ENCODE assay signal across 8 mouse cellular contexts in the genomic region with DNA sequence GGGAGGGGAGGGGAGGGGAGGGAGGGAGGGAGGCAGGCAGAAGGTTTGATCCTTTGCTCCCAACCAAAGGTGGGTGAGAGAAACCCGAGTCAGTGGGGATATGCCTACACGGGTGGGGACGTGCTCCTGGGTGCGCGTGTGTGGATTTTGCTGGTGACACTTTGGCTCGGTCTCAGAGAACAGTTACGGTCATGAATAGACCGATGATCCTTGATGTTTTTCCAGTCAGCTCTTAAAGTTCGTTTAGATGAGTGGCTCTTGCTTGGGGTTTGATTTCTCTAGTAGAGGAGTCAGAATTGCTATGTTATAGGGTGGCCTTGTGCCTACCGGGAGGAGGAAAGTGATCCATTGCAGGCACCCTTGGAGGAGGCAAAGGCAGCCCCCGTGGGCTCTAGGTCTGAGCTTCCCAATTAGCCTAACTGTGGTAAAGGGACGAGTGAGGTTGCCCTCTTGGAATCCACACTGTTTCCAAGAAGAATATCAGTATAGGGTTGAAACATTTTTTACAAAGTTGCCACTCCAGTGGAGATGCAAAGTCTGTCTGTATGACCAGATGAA. TPM values are rescaled to one million over a fixed set of nuclear protein-coding genes. Genes with fewer than 3 reads are reported as not detected.
DNase-seq lines count a peak whose midpoint lies in the region; ATAC-seq and TF ChIP-seq lines count a peak whose summit lies in the region.

No protein-coding gene starts in this region.

- 8% methylated on average over 12 of the region's 12 CpGs for WGBS in heart, embryonic 16.5 days
- 1% methylated on average over 12 of the region's 12 CpGs for WGBS in forebrain, embryonic 15.5 days
- WGBS in liver, postnatal 0 days (ENCODE audit: insufficient replicate concordance) = 18% methylated on average over 12 of the region's 12 CpGs

- peak overlapping the region; percentile 80 for H3K9ac ChIP-seq in heart, embryonic 16.5 days (ENCODE audit: low read length)
- peak overlapping the region; percentile 60 for H3K9ac ChIP-seq in forebrain, embryonic 15.5 days (replicated peaks)
- H3K9ac ChIP-seq in liver, postnatal 0 days (replicated peaks) = peak overlapping the region; percentile 63

- H3K36me3 ChIP-seq in heart, embryonic 16.5 days (ENCODE audit: control insufficient read depth, insufficient read depth) = peaks cover 10% of the 10 kb centered on the region
- H3K36me3 ChIP-seq in forebrain, embryonic 15.5 days = no peaks in the 10 kb centered on the region
- no peaks in the 10 kb centered on the region; the same call in 1 of the 2 replicates for H3K36me3 ChIP-seq in liver, postnatal 0 days (replicated peaks; ENCODE audit: insufficient read depth, low read length)

- ATAC-seq in heart, embryonic 16.5 days (replicated peaks; ENCODE audit: extremely low read depth, insufficient read depth, low FRiP score) = no peak
- no peak for ATAC-seq in forebrain, embryonic 15.5 days (replicated peaks)
- no peak for ATAC-seq in liver, postnatal 0 days

- H3K4me1 ChIP-seq in heart, embryonic 16.5 days (ENCODE audit: control insufficient read depth, insufficient read depth, low read length) = peaks cover 39% of the 10 kb centered on the region
- peaks cover 30% of the 10 kb centered on the region for H3K4me1 ChIP-seq in forebrain, embryonic 15.5 days
- H3K4me1 ChIP-seq in liver, postnatal 0 days (ENCODE audit: insufficient read depth) = peaks cover 14% of the 10 kb centered on the region

- no peak for DNase-seq in heart, adult 8-10 months (ENCODE audit: low spot score)
- DNase-seq in adipocyte (ENCODE audit: low spot score) = peak; percentile 50
- no peak for DNase-seq in liver, postnatal 0 days
- DNase-seq in natural killer cell, adult 2 months (ENCODE audit: low spot score in 2 of 2) = no peak
- no peak for DNase-seq in left cerebral cortex, adult 11 months (ENCODE audit: low spot score)
- no peak for DNase-seq in left cerebral cortex, postnatal 36 days (ENCODE audit: low spot score in 2 of 2)

- intact Hi-C loops in left cerebral cortex, postnatal 36 days (cut with DNase I) = no loop called here

- peak overlapping the region; percentile 69 for H3K27ac ChIP-seq in heart, embryonic 16.5 days (ENCODE audit: low read length)
- H3K27ac ChIP-seq in forebrain, embryonic 15.5 days (replicated peaks) = no peak overlapping the region
- H3K27ac ChIP-seq in liver, postnatal 0 days (ENCODE audit: low read depth) = no peak overlapping the region

- TF ChIP-seq CTCF in liver, postnatal 0 days (IDR thresholded peaks at IDR 0.05; ENCODE audit: low read depth) = no peak

- no peak for TF ChIP-seq EP300 in liver, postnatal 0 days (IDR thresholded peaks at IDR 0.05; ENCODE audit: low read depth)

- H3K27me3 ChIP-seq in heart, embryonic 16.5 days (ENCODE audit: control insufficient read depth, insufficient read depth, low read length) = no peaks in the 10 kb centered on the region
- H3K27me3 ChIP-seq in forebrain, embryonic 15.5 days = no peaks in the 10 kb centered on the region
- H3K27me3 ChIP-seq in liver, postnatal 0 days (ENCODE audit: insufficient read depth, low read length) = peaks cover 2% of the 10 kb centered on the region; the same call in 1 of the 2 replicates

- peak overlapping the region; percentile 73 for H3K4me2 ChIP-seq in heart, embryonic 16.5 days (ENCODE audit: low read depth, low read length)
- H3K4me2 ChIP-seq in forebrain, embryonic 15.5 days (replicated peaks) = peak overlapping the region; percentile 74
- H3K4me2 ChIP-seq in liver, postnatal 0 days (ENCODE audit: low read depth, low read length) = peak overlapping the region; percentile 99

- H3K4me3 ChIP-seq in heart, embryonic 16.5 days (ENCODE audit: low read length) = peak overlapping the region; percentile 83
- H3K4me3 ChIP-seq in forebrain, embryonic 15.5 days = peak overlapping the region; percentile 61
- peak overlapping the region; percentile 85 for H3K4me3 ChIP-seq in liver, postnatal 0 days (ENCODE audit: low read depth, low read length)

- no peaks in the 10 kb centered on the region for H3K9me3 ChIP-seq in heart, embryonic 16.5 days (replicated peaks; ENCODE audit: control insufficient read depth, low read length)
- no peaks in the 10 kb centered on the region for H3K9me3 ChIP-seq in forebrain, embryonic 15.5 days
- H3K9me3 ChIP-seq in liver, postnatal 0 days (ENCODE audit: low read length) = no peaks in the 10 kb centered on the region

RNA-seq across cellular contexts. Expression of a gene that starts 1.3 kb away (rescaled TPM):
- polyA plus RNA-seq in heart, embryonic 16.5 days (2015; fragmentation: Nextera tagmentation; extraction: Ambion mirVana) = 2.2 TPM in 2 replicates
- total RNA-seq in heart, adult 8-10 months (2022) = 1 to 10 TPM in 3 of 4 experiments, under 1 TPM in 1; 0.57 to 1.7 (median 1.2) TPM
- polyA plus RNA-seq in forebrain, embryonic 15.5 days (2015; fragmentation: Nextera tagmentation; extraction: Ambion mirVana) = 0.65 and 0.78 TPM in 2 replicates
- 2.0 and 2.4 TPM in 2 replicates for polyA plus RNA-seq in liver, postnatal 0 days (2015; fragmentation: Nextera tagmentation; extraction: Ambion mirVana)
- under 1 TPM in 1 of 2 experiments, not detected in 1; 0.32 TPM for total RNA-seq in left cerebral cortex, postnatal 36 days (2021)

RNA-seq across cellular contexts. Expression of a gene that starts 22.3 kb away (rescaled TPM):
- polyA plus RNA-seq in heart, embryonic 16.5 days (2015; fragmentation: Nextera tagmentation; extraction: Ambion mirVana) = 11.7 and 15.5 TPM in 2 replicates
- total RNA-seq in heart, adult 8-10 months (2022) = 1 to 10 TPM; 5.8 to 8.3 (median 7.4) TPM
- polyA plus RNA-seq in forebrain, embryonic 15.5 days (2015; fragmentation: Nextera tagmentation; extraction: Ambion mirVana) = 5.1 and 6.3 TPM in 2 replicates
- polyA plus RNA-seq in liver, postnatal 0 days (2015; fragmentation: Nextera tagmentation; extraction: Ambion mirVana) = 2.6 and 2.7 TPM in 2 replicates
- 1 to 10 TPM; 6.0 to 7.1 TPM for total RNA-seq in left cerebral cortex, postnatal 36 days (2021)
